Mouse (Mus musculus): ENCODE measurements around the gene Ccnb2.

- no peak for TF ChIP-seq CTCF (IDR thresholded peaks at IDR 0.05; ENCODE audit: low read depth, low read length)
- no peak for TF ChIP-seq POLR2A (IDR thresholded peaks at IDR 0.05; ENCODE audit: extremely low read depth, insufficient read depth, low read length)
Observed at GRCm38 (mm10) chr9:70383750-70384149, 37.6 kb downstream of the Ccnb2 start.
